Mouse (Mus musculus) forebrain, embryonic 12.5 days (tissue): ENCODE measurements at regions not wholly inside any gene's neighbourhood (a gene's known extent, or its start where the extent isn't known, plus 50 kb on each side); places are given as distances from the start of the nearest gene placed in this dataset.

Source experiments
- ATAC-seq: fragments of 200-750 bp; cut with Nextera tagmentation; 2 replicates; pipeline ENCODE4 v1.8.0; 2017; ENCODE audit warnings: moderate TSS enrichment; ENCODE audit not compliant: low FRiP score
- H3K27ac ChIP-seq: fragments of 300-500 bp; sonication (generic); 2 replicates; pipeline ENCODE4 v1.5.1; 2016; ENCODE audit warnings: mild to moderate bottlenecking
- H3K27me3 ChIP-seq: fragments of 300-500 bp; sonication (generic); 2 replicates; pipeline ENCODE4 v1.6.1; 2016; ENCODE audit warnings: mild to moderate bottlenecking
- H3K36me3 ChIP-seq: fragments of 300-500 bp; sonication (generic); replicated peaks from 2 replicates; pipeline ENCODE4 v1.6.1; 2016; ENCODE audit warnings: mild to moderate bottlenecking
- H3K4me1 ChIP-seq: fragments of 300-500 bp; sonication (generic); 2 replicates; pipeline ENCODE4 v1.6.1; 2016
- H3K4me2 ChIP-seq: fragments of 300-500 bp; sonication (generic); 2 replicates; pipeline ENCODE4 v1.6.1; 2016; ENCODE audit warnings: mild to moderate bottlenecking, moderate library complexity
- H3K4me3 ChIP-seq: fragments of 300-500 bp; sonication (generic); replicated peaks from 2 replicates; pipeline ENCODE4 v1.5.1; 2016; ENCODE audit warnings: mild to moderate bottlenecking
- H3K9ac ChIP-seq: fragments of 300-500 bp; sonication (generic); 2 replicates; pipeline ENCODE4 v1.6.1; 2016; ENCODE audit warnings: mild to moderate bottlenecking
- H3K9me3 ChIP-seq: fragments of 300-500 bp; sonication (generic); 2 replicates; pipeline ENCODE4 v1.6.1; 2016
- WGBS: fragments of 180-500 bp; shearing (Covaris S2); methylation state at CpG from one replicate; pipeline ENCODE4 v1.1.7; 2016; 5-methylcytosine and 5-hydroxymethylcytosine counted together

DNA sequence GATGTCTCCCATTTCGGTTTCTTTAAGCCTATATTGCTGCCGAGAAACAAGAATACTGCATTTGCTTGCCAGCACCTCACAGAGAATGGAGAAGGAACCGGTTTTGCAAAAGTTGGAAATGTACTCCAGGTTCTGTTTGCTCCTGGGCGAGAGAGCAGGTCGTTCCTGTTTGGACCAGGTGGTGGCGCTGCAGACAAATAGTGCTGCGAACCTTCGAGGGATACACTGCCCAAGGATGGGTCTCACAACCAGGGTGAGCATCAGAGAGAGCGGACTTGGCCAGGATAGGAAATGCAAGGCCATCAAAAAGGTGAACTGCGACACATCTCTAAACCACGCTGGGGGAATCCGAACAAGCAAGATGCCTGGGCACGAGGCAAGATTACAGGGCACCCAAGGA lies 54.0 kb upstream of the Ets2 start:
- Histone ChIP-seq H3K4me1 (no peaks in the 10 kb centered on the region), H3K36me3 (no peaks in the 10 kb centered on the region), H3K4me3 (no peak overlapping the region), H3K27ac (no peak overlapping the region), H3K9ac (no peak overlapping the region), H3K9me3 (no peaks in the 10 kb centered on the region), H3K27me3 (no peaks in the 10 kb centered on the region), H3K4me2 (no peak overlapping the region)
- 15% methylated on average over 13 of the region's 13 CpGs for WGBS
- 0 out of 2 replicates have a peak, but pooled peaks have one; percentile 27 for ATAC-seq

GRCm38 (mm10) chr16:95642784-95643590 lies 56.6 kb upstream of the Erg start:
- no peaks in the 10 kb centered on the region for H3K27me3 ChIP-seq
- H3K9ac ChIP-seq: no peak overlapping the region
- H3K27ac ChIP-seq: no peak overlapping the region
- no peaks in the 10 kb centered on the region for H3K36me3 ChIP-seq
- no peaks in the 10 kb centered on the region for H3K9me3 ChIP-seq
- no peak overlapping the region for H3K4me3 ChIP-seq
- no peaks in the 10 kb centered on the region for H3K4me1 ChIP-seq
- ATAC-seq: no peak
- 90% methylated on average over 15 of the region's 15 CpGs for WGBS
- no peak overlapping the region for H3K4me2 ChIP-seq

DNA sequence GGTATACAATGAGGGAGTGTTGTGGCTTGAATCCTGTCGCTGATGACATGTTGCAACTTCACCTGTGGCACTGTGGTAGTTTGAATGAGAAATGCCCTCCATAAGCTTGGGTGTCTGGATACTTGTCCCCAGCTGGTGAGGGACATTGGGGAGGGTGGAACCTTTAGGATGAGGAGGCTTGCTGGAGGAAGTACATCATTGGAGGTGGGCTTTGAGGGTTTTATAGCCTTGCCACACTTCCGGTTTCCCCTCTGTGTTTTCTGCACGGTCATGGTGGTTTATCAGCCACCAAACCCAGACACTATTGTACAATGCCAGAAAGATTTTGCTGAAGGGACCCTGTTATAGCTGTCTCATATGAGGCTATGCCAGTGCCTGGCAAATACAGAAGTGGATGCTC lies 54.3 kb upstream of the Erg start:
- H3K4me1 ChIP-seq: no peaks in the 10 kb centered on the region
- no peak for ATAC-seq
- no peak overlapping the region for H3K4me3 ChIP-seq
- no peak overlapping the region for H3K27ac ChIP-seq
- no peaks in the 10 kb centered on the region for H3K27me3 ChIP-seq
- WGBS: 94% methylated on average over 3 of the region's 3 CpGs
- no peaks in the 10 kb centered on the region for H3K36me3 ChIP-seq
- no peak overlapping the region for H3K9ac ChIP-seq
- H3K9me3 ChIP-seq: no peaks in the 10 kb centered on the region
- H3K4me2 ChIP-seq: no peak overlapping the region

GRCm38 (mm10) chr16:95639677-95640076 lies 53.3 kb upstream of the Erg start:
- Histone ChIP-seq H3K27me3 (no peaks in the 10 kb centered on the region), H3K27ac (no peak overlapping the region), H3K9ac (no peak overlapping the region), H3K4me1 (no peaks in the 10 kb centered on the region), H3K9me3 (no peaks in the 10 kb centered on the region), H3K4me2 (no peak overlapping the region), H3K4me3 (no peak overlapping the region), H3K36me3 (no peaks in the 10 kb centered on the region)
- WGBS: 83% methylated on average over 3 of the region's 3 CpGs
- ATAC-seq: no peak

DNA sequence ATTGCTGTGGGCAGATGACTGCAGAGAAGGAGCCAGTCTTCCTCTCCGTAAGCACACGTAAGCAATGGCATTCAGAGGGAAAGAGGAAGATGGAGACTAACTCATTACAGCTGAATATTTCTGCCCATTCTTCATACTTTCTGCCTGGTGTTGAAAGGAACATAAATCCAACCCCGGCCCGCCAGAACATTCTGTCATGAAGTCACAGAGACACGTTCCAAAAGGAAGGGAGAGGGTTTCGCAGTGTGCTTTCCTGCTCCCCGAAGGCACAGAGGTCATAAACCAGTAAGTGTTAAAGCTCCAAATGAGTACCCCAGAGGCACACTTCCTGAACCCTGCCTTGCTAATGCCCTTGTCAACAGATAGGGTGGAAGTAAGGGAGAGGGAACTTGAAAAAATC lies 51.5 kb upstream of the Erg start:
- ATAC-seq: no peak
- H3K27ac ChIP-seq: no peak overlapping the region
- no peaks in the 10 kb centered on the region for H3K27me3 ChIP-seq
- no peak overlapping the region for H3K9ac ChIP-seq
- H3K4me2 ChIP-seq: no peak overlapping the region
- H3K36me3 ChIP-seq: no peaks in the 10 kb centered on the region
- H3K9me3 ChIP-seq: no peaks in the 10 kb centered on the region
- H3K4me1 ChIP-seq: no peaks in the 10 kb centered on the region
- 86% methylated on average over 7 of the region's 7 CpGs for WGBS
- no peak overlapping the region for H3K4me3 ChIP-seq

DNA sequence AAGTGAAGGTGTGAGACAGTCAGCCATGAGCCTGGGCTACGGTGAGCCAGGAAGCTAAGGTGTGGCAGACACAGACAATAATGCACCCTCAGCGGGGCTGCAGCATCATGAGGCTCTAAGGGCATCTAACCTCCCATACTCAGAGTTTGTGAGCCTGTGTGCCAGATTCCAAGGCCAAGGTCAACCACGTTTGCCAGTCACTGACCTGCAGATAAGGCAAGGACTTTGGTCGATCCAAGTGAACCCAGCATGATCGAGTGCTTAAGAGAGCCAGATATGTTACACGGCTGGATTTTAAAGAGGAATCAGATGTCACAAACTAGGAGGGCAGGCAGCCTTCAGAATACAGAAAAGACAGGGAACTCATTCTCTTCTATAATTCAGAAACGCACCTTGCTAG lies 50.2 kb upstream of the Erg start:
- ATAC-seq: no peak
- no peak overlapping the region for H3K9ac ChIP-seq
- no peak overlapping the region for H3K4me3 ChIP-seq
- H3K27me3 ChIP-seq: no peaks in the 10 kb centered on the region
- no peaks in the 10 kb centered on the region for H3K4me1 ChIP-seq
- no peaks in the 10 kb centered on the region for H3K36me3 ChIP-seq
- no peak overlapping the region for H3K27ac ChIP-seq
- no peak overlapping the region for H3K4me2 ChIP-seq
- 83% methylated on average over 7 of the region's 7 CpGs for WGBS
- H3K9me3 ChIP-seq: no peaks in the 10 kb centered on the region
